Mouse (Mus musculus): ENCODE measurements at regions not wholly inside any gene's neighbourhood (a gene's known extent, or its start where the extent isn't known, plus 50 kb on each side); places are given as distances from the start of the nearest gene placed in this dataset.

DNA sequence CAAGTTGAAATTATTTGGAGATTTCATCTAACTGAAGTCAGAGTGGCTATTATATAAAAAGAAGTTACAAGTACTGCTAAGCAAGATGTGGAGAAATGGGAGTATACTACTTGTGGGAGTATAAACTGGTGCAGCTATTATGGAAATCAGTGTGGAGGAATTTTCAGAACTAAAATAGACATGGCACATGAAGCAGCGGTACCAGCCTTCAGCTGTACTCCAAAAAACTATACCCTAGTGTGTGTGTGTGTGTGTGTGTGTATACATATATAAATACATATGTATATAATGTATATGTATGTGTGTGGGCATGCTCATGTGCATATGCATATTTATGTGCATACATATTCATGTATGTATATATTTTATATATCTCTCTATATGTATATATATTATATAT lies 2112.6 kb downstream of the 9330182O14Rik start:
- no peaks in the 10 kb centered on the region for H3K27me3 ChIP-seq (ENCODE audit: control insufficient read depth, insufficient read depth, low read length)
- no peaks in the 10 kb centered on the region for H3K4me1 ChIP-seq (replicated peaks; ENCODE audit: control insufficient read depth in 2 of 2, insufficient read depth in 2 of 2, low read length in 1 of 2)
- H3K9me3 ChIP-seq (ENCODE audit: control insufficient read depth, low read length): no peaks in the 10 kb centered on the region
- TF ChIP-seq CTCF (IDR thresholded peaks at IDR 0.05; ENCODE audit: low read depth): no peak
- no peak for TF ChIP-seq EP300 (IDR thresholded peaks at IDR 0.05; ENCODE audit: low read depth)
- H3K9ac ChIP-seq (replicated peaks): no peak overlapping the region
- no peak for DNase-seq (ENCODE audit: low read depth in 3 of 3, low spot score in 3 of 3)
- H3K36me3 ChIP-seq (replicated peaks; ENCODE audit: control insufficient read depth, insufficient read depth, low read depth): no peaks in the 10 kb centered on the region
- H3K4me2 ChIP-seq (ENCODE audit: low read depth): no peak overlapping the region
- H3K4me3 ChIP-seq (ENCODE audit: insufficient read depth in 1 of 2, low read depth in 2 of 2, low read length in 2 of 2): no peak overlapping the region
- no peak for ATAC-seq (ENCODE audit: insufficient read depth)
- 90% methylated on average over 1 of the region's 1 CpGs for WGBS (ENCODE audit: insufficient replicate concordance)
- H3K27ac ChIP-seq: no peak overlapping the region

DNA sequence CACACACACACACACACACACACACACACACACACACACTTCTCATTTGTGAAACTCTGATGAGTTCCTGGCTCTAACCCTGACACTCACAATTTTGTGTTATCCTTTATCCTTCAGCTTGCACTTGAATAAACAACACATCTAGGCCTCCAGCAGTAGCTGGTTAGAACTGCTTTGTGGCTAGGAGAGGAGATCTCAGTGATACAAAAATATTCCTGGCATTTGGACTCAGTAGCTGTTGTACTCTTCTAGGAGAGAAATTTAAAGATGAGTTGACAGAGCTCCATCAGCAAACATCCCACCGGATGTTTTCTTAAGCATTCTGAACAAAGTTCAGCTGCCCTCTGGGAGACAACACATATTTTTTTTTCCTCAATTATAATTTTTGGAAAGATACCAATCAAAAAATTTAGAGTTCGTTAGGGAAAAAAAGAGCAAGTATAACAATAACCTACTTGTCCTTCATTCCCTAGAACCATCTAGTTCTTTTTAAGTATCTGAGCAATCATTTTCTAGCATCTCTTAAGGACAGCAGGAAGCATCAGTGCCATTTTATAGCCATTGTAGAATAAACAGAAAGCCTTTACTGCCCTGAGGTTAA lies 2118.7 kb downstream of the 9330182O14Rik start:
- Histone ChIP-seq H3K4me3 (ENCODE audit: insufficient read depth in 1 of 2, low read depth in 2 of 2, low read length in 2 of 2) (no peak overlapping the region), H3K9ac (replicated peaks) (no peak overlapping the region), H3K9me3 (ENCODE audit: control insufficient read depth, low read length) (no peaks in the 10 kb centered on the region), H3K4me1 (replicated peaks; ENCODE audit: control insufficient read depth in 2 of 2, insufficient read depth in 2 of 2, low read length in 1 of 2) (no peaks in the 10 kb centered on the region), H3K36me3 (replicated peaks; ENCODE audit: control insufficient read depth, insufficient read depth, low read depth) (no peaks in the 10 kb centered on the region), H3K27ac (no peak overlapping the region), H3K27me3 (ENCODE audit: control insufficient read depth, insufficient read depth, low read length) (no peaks in the 10 kb centered on the region), H3K4me2 (ENCODE audit: low read depth) (no peak overlapping the region)
- ATAC-seq (ENCODE audit: insufficient read depth): no peak
- TF ChIP-seq EP300 (IDR thresholded peaks at IDR 0.05; ENCODE audit: low read depth) (no peak), CTCF (IDR thresholded peaks at IDR 0.05; ENCODE audit: low read depth) (no peak)
- DNase-seq (ENCODE audit: low read depth in 3 of 3, low spot score in 3 of 3): no peak
- 63% methylated on average over 2 of the region's 2 CpGs for WGBS (ENCODE audit: insufficient replicate concordance)

DNA sequence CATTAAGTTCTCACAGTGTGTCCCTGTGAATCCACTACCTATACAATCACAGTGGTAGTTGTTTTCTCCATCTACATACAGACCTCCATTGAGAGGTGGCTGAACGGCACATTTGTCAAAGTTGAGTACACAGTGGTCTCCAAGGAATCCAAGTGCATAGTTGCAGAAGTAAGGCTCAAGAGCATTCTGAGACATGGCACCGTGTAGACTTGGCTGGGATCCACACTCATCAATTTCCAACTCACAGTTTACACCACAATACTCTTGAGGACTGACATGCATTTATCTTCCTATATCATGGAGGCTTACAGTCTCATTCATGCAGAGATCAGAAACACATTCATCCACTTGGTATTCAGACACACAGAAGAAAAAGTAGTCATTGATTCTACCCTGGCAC lies 2122.2 kb downstream of the 9330182O14Rik start:
- H3K27me3 ChIP-seq (ENCODE audit: control insufficient read depth, insufficient read depth, low read length): no peaks in the 10 kb centered on the region
- no peak overlapping the region for H3K4me2 ChIP-seq (ENCODE audit: low read depth)
- H3K9ac ChIP-seq (replicated peaks): no peak overlapping the region
- TF ChIP-seq CTCF (IDR thresholded peaks at IDR 0.05; ENCODE audit: low read depth): no peak
- TF ChIP-seq EP300 (IDR thresholded peaks at IDR 0.05; ENCODE audit: low read depth): no peak
- no peak for ATAC-seq (ENCODE audit: insufficient read depth)
- DNase-seq (ENCODE audit: low read depth in 3 of 3, low spot score in 3 of 3): no peak
- no peaks in the 10 kb centered on the region for H3K36me3 ChIP-seq (replicated peaks; ENCODE audit: control insufficient read depth, insufficient read depth, low read depth)
- no peak overlapping the region for H3K4me3 ChIP-seq (ENCODE audit: insufficient read depth in 1 of 2, low read depth in 2 of 2, low read length in 2 of 2)
- H3K4me1 ChIP-seq (replicated peaks; ENCODE audit: control insufficient read depth in 2 of 2, insufficient read depth in 2 of 2, low read length in 1 of 2): no peaks in the 10 kb centered on the region
- no peak overlapping the region for H3K27ac ChIP-seq
- no peaks in the 10 kb centered on the region for H3K9me3 ChIP-seq (ENCODE audit: control insufficient read depth, low read length)
- 70% methylated on average over 2 of the region's 2 CpGs for WGBS (ENCODE audit: insufficient replicate concordance)

DNA sequence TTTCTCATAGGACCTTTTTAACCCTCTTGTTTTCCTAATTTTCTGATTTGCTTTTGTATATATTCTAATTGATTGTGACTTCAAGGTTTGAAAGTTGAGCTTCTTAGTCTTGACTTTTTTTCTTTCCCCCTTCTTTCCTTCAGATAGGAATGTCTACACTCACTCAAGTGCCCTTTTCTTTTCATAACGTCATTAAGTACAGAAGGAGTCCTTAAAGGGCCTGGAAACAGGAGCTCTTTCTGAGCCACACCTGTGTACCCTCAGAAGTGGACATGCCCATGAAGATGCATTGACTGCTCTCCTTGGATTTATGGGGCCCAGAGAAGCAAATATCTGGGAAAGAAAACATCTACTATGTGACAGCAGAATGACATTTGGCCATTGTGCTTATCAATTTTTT lies 2141.0 kb downstream of the 9330182O14Rik start:
- H3K4me2 ChIP-seq (ENCODE audit: low read depth): no peak overlapping the region
- DNase-seq (ENCODE audit: low read depth in 3 of 3, low spot score in 3 of 3): no peak
- H3K9ac ChIP-seq (replicated peaks): no peak overlapping the region
- H3K4me3 ChIP-seq (ENCODE audit: insufficient read depth in 1 of 2, low read depth in 2 of 2, low read length in 2 of 2): no peak overlapping the region
- WGBS (ENCODE audit: insufficient replicate concordance): 63% methylated on average over 1 of the region's 1 CpGs
- ATAC-seq (ENCODE audit: insufficient read depth): no peak
- H3K27ac ChIP-seq: no peak overlapping the region
- no peaks in the 10 kb centered on the region for H3K36me3 ChIP-seq (replicated peaks; ENCODE audit: control insufficient read depth, insufficient read depth, low read depth)
- TF ChIP-seq EP300 (IDR thresholded peaks at IDR 0.05; ENCODE audit: low read depth) (no peak), CTCF (IDR thresholded peaks at IDR 0.05; ENCODE audit: low read depth) (no peak)
- no peaks in the 10 kb centered on the region for H3K4me1 ChIP-seq (replicated peaks; ENCODE audit: control insufficient read depth in 2 of 2, insufficient read depth in 2 of 2, low read length in 1 of 2)
- H3K9me3 ChIP-seq (ENCODE audit: control insufficient read depth, low read length): no peaks in the 10 kb centered on the region
- no peaks in the 10 kb centered on the region for H3K27me3 ChIP-seq (ENCODE audit: control insufficient read depth, insufficient read depth, low read length)

DNA sequence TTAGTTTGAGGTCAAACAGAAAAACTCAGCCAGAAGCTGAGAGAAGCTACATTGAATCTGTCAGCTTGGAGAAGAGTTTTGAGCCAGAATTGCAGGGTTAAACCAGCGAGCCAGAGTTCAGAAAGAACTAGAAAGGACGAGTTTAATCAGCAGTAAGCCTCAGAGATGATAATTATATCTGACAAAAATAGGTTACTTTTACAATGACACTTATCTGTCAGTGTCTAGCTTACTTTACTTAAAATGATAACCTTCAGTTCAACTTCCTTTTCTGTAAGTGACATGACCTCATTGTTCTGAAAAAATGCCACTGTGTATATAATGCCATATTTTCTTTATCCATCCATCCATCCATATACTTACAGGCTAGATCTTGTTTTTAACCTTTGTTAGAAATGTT lies 2143.1 kb downstream of the 9330182O14Rik start:
- Histone ChIP-seq H3K27ac (no peak overlapping the region), H3K27me3 (ENCODE audit: control insufficient read depth, insufficient read depth, low read length) (no peaks in the 10 kb centered on the region), H3K4me2 (ENCODE audit: low read depth) (no peak overlapping the region), H3K36me3 (replicated peaks; ENCODE audit: control insufficient read depth, insufficient read depth, low read depth) (no peaks in the 10 kb centered on the region), H3K9me3 (ENCODE audit: control insufficient read depth, low read length) (no peaks in the 10 kb centered on the region), H3K9ac (replicated peaks) (no peak overlapping the region), H3K4me1 (replicated peaks; ENCODE audit: control insufficient read depth in 2 of 2, insufficient read depth in 2 of 2, low read length in 1 of 2) (no peaks in the 10 kb centered on the region), H3K4me3 (ENCODE audit: insufficient read depth in 1 of 2, low read depth in 2 of 2, low read length in 2 of 2) (no peak overlapping the region)
- TF ChIP-seq CTCF (IDR thresholded peaks at IDR 0.05; ENCODE audit: low read depth) (no peak), EP300 (IDR thresholded peaks at IDR 0.05; ENCODE audit: low read depth) (no peak)
- 38% methylated on average over 2 of the region's 2 CpGs for WGBS (ENCODE audit: insufficient replicate concordance)
- DNase-seq (ENCODE audit: low read depth in 3 of 3, low spot score in 3 of 3) (no peak), ATAC-seq (ENCODE audit: insufficient read depth) (no peak)
